Mouse (Mus musculus) thymus, postnatal 36 days (tissue): ENCODE measurements at regions not wholly inside any gene's neighbourhood (a gene's known extent, or its start where the extent isn't known, plus 50 kb on each side); places are given as distances from the start of the nearest gene placed in this dataset.
"Not testable (repeated sequence)": the region's sequence is repeated elsewhere in the genome, so short reads cannot be mapped to it uniquely, and the experiment has no call there.

Experiments
- DNase-seq, 2 experiments: peaks; one replicate each; pipeline ENCODE4 v3.0.0; 2022; ENCODE audit warnings: mixed read lengths in 2 of 2

DNA sequence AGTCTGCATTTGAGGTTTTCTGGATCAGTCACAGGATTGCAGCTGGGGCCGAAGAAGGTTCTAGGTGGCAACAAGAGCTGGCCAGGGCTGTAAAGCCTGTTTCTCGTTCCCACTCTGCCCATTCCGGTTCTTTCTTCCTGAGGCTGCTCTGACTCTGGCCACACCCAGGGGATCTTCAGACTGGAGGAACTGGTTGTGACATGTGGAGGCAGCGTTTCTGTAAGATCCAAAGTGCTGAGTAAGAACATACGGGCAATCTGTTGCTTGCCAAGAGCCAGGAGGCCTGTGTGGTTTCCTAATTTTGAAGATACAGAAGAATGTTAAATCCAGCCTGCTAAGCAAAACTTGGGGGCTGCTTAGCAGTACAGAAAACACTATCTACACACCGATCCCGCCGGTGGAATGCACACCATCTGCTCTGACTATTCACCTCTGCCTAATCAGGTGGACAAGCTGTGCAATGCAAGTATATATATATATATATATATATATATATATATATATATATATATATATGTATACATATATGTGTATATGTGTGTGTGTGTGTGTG, 99.3 kb upstream of the Bmp2k start:
- no peak for DNase-seq

DNA sequence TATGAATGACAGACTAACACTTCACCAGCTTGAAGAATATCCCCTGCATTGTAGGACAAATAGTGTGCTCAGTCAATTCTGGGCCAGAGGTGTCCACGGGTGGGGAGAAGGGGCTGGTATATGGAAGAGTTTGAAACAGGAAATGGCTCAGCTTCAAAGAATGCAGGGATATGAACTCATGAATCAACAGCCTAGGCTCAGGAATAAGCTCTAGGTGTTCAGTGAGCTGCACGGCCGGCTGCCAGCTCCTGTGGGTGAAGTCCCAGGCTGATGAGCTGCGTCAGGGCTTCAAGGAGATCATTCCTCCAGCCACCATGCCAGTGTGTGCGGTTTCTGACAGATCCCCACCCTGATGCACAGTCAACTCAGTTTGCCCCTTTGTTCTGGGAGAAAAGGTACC, 98.8 kb upstream of the Bmp2k start:
- DNase-seq: no peak

- DNase-seq: no peak
Measured at GRCm38 (mm10) chr5:96905572-96906271, 91.8 kb upstream of the Bmp2k start.

- not testable (repeated sequence) for DNase-seq
Measured at GRCm38 (mm10) chr5:96908371-96908770, 89.1 kb upstream of the Bmp2k start.

GRCm38 (mm10) chr5:96909218-96909617, 88.3 kb upstream of the Bmp2k start:
- no peak for DNase-seq

DNA sequence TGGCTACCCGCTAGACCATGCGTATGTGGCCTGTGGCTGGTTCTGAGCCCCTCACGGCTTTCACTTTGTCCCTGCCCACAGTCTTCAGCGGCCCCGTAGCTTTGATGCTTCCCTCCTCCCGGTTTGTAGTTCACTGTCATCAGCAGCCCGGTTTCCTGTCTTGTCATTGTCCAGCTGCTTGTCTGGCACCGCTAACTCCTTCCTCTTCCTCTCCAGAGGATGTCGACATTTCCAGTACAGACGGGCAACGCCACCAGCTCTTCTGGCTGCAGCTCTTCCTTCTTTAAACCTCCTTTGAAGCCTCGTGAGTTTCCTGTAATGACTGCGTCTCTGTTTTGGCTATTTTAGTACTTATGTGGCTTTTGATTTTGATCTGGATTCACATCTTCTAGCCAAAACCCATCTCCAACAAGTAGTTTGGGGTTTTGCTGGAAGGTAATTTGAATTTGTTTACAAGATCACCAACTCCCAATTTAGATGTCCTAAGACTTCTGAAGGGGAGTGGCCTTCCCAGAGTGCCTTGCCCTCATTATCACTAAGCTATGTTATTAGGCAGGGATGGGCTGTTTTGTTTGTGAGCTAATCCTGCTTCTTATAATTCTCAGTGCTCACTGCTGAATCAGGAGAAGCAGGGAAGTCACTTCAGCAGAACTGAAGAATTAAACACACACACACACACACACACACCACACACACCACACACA, 85.8 kb upstream of the Bmp2k start:
- peak; percentile 44 to 55 for DNase-seq

DNA sequence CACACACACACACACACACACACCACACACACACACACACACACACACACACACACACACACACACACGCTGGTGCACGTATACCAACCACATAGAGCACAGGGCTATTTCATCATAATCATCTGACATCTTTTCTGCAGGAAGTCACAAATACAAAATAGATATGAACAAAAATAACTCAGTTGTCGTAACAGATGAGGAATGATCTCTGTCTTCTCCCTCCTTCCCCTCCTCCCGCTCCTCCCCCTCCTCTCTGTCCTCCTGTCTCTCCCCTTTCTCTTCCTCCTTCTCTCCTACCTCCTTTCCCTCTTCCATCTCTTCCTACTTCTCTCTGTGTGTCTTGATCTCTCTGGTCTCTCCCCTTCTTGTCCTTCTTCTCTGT, 85.2 kb upstream of the Bmp2k start:
- DNase-seq: no peak

- peak in 1 of 2 experiments; percentile 24 for DNase-seq
Measured at GRCm38 (mm10) chr5:96912781-96913180, 84.7 kb upstream of the Bmp2k start.

GRCm38 (mm10) chr5:96913711-96914110, 83.8 kb upstream of the Bmp2k start:
- no peak for DNase-seq

- DNase-seq: no peak
Measured at GRCm38 (mm10) chr5:96914696-96915404, 82.6 kb upstream of the Bmp2k start.

- DNase-seq: no peak
Measured at GRCm38 (mm10) chr5:96916897-96917296, 80.6 kb upstream of the Bmp2k start.

DNA sequence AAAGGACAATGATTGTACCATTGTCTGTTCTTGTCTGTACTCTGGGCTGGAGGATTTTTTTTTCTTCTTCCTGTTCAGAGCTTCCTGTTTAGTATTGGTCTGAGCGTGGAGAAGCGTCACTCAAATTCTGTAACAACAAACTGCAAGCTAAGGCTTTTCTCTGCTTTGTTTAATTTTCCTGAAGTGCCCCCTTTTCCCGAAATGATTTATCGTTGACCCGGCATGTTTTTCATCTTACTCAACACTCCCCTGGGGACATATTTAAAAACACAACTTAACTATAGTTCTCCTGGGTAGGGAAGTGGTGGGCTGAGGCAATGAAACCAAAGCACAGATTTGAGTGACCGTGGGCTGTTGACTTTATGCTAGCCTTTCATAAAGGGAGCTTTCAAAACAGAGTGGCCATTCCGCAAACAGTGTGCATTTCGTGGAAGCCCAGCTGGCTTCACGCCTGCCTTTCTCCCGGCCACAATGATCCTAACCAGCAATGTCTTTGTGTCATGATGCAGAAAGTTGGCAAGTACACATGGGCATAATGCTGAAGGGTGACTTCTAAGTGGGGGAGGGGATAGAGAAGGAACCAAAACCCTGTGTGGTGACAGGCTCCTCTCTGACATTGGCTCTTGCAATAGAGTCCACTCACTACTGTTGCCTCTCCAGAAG, 79.8 kb upstream of the Bmp2k start:
- no peak for DNase-seq

- no peak for DNase-seq
Measured at GRCm38 (mm10) chr5:96919149-96919548, 78.3 kb upstream of the Bmp2k start.

DNA sequence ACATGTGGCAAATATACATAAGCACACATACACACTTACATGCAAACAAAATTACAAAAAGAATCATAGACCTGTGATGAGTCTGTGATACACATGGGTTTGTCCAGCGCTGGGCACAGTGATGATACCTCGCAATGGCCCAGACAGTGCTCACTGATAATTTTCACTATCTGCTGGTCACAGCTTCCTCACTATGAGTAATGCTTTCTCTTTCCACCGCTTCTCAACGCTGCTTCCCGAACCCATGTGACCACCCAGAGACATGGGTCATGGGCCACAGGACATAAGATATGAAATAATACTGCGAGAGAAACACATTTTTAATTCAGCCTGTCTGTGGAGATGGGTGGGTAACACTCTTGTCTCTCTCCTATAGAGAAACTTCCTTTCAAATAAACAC, 76.5 kb upstream of the Bmp2k start:
- no peak for DNase-seq

GRCm38 (mm10) chr5:96921511-96921910, 76.0 kb upstream of the Bmp2k start:
- DNase-seq: no peak

- no peak for DNase-seq
Measured at GRCm38 (mm10) chr5:96921973-96922715, 75.3 kb upstream of the Bmp2k start.

GRCm38 (mm10) chr5:96922716-96923076, 74.8 kb upstream of the Bmp2k start:
- no peak for DNase-seq

DNA sequence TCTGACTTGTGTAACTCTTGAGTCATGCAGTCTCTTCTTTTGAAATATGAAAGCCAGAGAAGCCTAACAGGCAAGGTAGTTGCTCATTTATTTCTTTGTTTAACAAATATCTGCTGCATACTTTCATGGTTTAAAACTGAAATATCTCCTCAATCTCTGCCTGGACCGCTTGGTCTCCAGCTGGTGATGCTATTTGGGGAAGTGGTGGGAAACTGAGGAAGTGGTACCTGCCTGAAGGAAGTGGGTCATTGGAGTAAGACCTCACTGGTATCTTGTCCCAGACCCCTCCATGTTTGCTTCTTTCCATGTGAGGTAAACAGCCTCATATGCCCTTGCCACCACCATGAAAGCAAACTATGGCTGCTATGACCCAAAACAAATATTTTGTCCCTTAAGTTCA, 74.0 kb upstream of the Bmp2k start:
- no peak for DNase-seq

GRCm38 (mm10) chr5:96924736-96925429, 72.6 kb upstream of the Bmp2k start:
- DNase-seq: no peak

DNA sequence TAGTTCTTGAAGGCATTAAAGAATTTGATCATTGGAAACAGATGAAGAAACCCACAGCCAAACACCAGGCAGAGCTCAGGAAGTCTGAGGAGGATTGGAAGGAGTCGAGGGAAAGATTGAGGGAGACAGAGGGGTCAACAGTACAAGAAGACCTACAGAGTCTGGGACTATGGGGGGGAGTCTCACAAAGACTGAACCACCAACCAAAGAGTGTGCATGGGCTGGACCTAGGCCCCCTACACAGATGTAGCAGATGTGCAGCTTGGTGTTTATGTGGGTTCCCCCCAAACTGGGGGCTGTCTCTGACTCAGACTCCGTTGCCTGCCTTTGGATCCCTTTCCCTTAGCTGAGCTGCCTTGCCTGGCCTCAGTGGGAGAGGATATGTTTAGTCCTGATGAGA, 71.5 kb upstream of the Bmp2k start:
- DNase-seq: no peak

GRCm38 (mm10) chr5:96931091-96931490, 66.4 kb upstream of the Bmp2k start:
- no peak for DNase-seq
